Mouse (Mus musculus) midbrain, postnatal 0 days (tissue): ENCODE data around the gene Bach1. TPM values are rescaled to one million over a fixed set of nuclear protein-coding genes. Genes with fewer than 3 reads are reported as not detected.

Source experiments
- ATAC-seq: fragments of 200-750 bp; cut with Nextera tagmentation; 2 replicates; pipeline ENCODE4 v1.8.0; 2017; ENCODE audit warnings: moderate number of reproducible peaks, mild to moderate bottlenecking, moderate TSS enrichment, moderate library complexity; ENCODE audit not compliant: low FRiP score
- DNase-seq: peaks from one replicate; pipeline ENCODE4 v3.0.0-alpha.2; 2015; ENCODE audit warnings: low spot score
- H3K27ac ChIP-seq: fragments of 300-500 bp; sonication (generic); 2 replicates; pipeline ENCODE4 v1.5.1; 2014; ENCODE audit warnings: low read depth, mild to moderate bottlenecking, low read length, mixed read lengths
- H3K27me3 ChIP-seq: fragments of 300-500 bp; sonication (generic); 2 replicates; pipeline ENCODE4 v1.6.1; 2014; ENCODE audit warnings: low read length, control low read depth, mixed read lengths; ENCODE audit not compliant: insufficient read depth
- H3K36me3 ChIP-seq: fragments of 300-500 bp; sonication (generic); 2 replicates; pipeline ENCODE4 v1.6.1; 2014; ENCODE audit warnings: low read length, control low read depth, mixed read lengths; ENCODE audit not compliant: insufficient read depth
- H3K4me1 ChIP-seq: fragments of 300-500 bp; sonication (generic); 2 replicates; pipeline ENCODE4 v1.6.1; 2014; ENCODE audit warnings: mild to moderate bottlenecking, control low read depth, antibody characterized with exemption, low read length, mixed read lengths; ENCODE audit not compliant: insufficient read depth
- H3K4me2 ChIP-seq: fragments of 300-500 bp; sonication (generic); 2 replicates; pipeline ENCODE4 v1.6.1; 2014; ENCODE audit warnings: low read depth, mild to moderate bottlenecking, low read length, mixed read lengths; ENCODE audit not compliant: poor library complexity, severe bottlenecking
- H3K4me3 ChIP-seq: fragments of 300-500 bp; sonication (generic); 2 replicates; pipeline ENCODE4 v1.5.1; 2014; ENCODE audit warnings: low read depth, mild to moderate bottlenecking, low read length, moderate library complexity
- H3K9ac ChIP-seq: fragments of 300-500 bp; sonication (generic); replicated peaks from 2 replicates; pipeline ENCODE4 v1.6.1; 2014; ENCODE audit warnings: mild to moderate bottlenecking, low read length, moderate library complexity, mixed read lengths; ENCODE audit not compliant: poor library complexity, severe bottlenecking
- H3K9me3 ChIP-seq: fragments of 300-500 bp; sonication (generic); 2 replicates; pipeline ENCODE4 v1.6.1; 2016; ENCODE audit warnings: low read length, control low read depth
- CTCF ChIP-seq: IDR thresholded peaks from 2 replicates; pipeline ENCODE4 v1.5.1; 2016; ENCODE audit warnings: antibody characterized with exemption, mild to moderate bottlenecking
- WGBS: fragments of 180-500 bp; shearing (Covaris S2); extraction: QIAGEN DNeasy Blood & Tissue Kit; methylation state at CpG from one replicate; pipeline ENCODE4 v1.1.7; 2014; 5-methylcytosine and 5-hydroxymethylcytosine counted together
- polyA plus RNA-seq: library from polyadenylated mRNA; unstranded; fragments of >200 nt; fragmentation: Nextera tagmentation; extraction: Ambion mirVana; gene quantifications from 2 replicates; pipeline ENCODE4 v1.2.1, GENCODE M21; 2015
- total RNA-seq: library from RNA; depleted of rRNA; stranded (reverse); fragments of >200 nt; gene quantifications from 2 replicates; pipeline ENCODE4 v1.2.3, GENCODE M21; 2014; rRNA removed

The Bach1 gene
- total and polyA plus RNA-seq, 2 experiments from 2014 or later, result 10.3 to 32.9 TPM

DNA sequence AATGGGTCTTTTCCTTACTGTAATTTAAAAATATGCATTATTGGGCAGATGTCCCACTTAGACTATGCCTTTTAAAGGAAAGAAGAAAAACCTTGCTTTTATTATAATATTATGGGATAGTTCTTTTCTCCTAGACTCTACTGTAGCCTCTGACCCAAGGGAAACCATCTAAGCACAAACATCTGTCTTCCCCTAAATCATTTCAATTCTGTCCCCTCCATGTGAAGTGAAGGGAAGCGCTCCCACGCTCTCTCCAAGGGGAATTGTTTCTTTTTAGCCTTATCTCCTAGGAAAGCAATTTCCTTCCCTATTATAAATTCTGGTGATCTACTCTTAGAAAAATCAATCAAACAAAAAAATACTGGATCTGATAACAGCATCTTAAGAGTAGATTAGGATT, 71.8 kb downstream of the Bach1 start:
- H3K27me3 ChIP-seq, result no peaks in the 10 kb centered on the region
- no peak overlapping the region for H3K4me2 ChIP-seq
- H3K4me3 ChIP-seq, result no peak overlapping the region
- no peak overlapping the region for H3K27ac ChIP-seq
- ATAC-seq, result no peak
- no peaks in the 10 kb centered on the region for H3K9me3 ChIP-seq
- WGBS, result 80% methylated on average over 2 of the region's 2 CpGs
- no peak for TF ChIP-seq CTCF
- H3K4me1 ChIP-seq, result no peaks in the 10 kb centered on the region
- no peaks in the 10 kb centered on the region for H3K36me3 ChIP-seq
- no peak for DNase-seq
- no peak overlapping the region for H3K9ac ChIP-seq

DNA sequence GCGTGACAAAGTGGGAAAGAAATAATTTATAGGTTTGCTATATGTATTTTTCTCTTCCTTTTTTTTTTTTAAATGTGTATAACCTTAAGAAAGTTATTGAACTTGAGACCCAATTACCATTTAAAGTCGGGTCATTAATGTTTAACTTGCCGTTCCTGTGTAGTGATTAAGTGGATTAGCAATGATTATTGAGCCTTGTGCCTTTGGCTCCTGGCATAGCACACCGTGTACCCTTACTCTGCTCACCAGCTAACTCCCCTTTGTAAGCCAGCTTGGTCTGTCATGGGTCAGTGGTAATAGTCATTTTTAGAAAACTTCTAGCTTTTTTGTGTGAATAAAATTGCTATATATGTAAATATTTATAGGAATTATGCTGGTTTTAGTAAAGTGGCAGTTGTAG, 73.2 kb downstream of the Bach1 start:
- no peak for ATAC-seq
- Histone ChIP-seq H3K36me3 (no peaks in the 10 kb centered on the region), H3K4me2 (no peak overlapping the region), H3K27ac (no peak overlapping the region), H3K9ac (no peak overlapping the region), H3K4me1 (no peaks in the 10 kb centered on the region), H3K9me3 (no peaks in the 10 kb centered on the region), H3K4me3 (no peak overlapping the region), H3K27me3 (no peaks in the 10 kb centered on the region)
- no peak for DNase-seq
- no peak for TF ChIP-seq CTCF
- 74% methylated on average over 4 of the region's 4 CpGs for WGBS

GRCm38 (mm10) chr16:87774398-87774797, 75.7 kb downstream of the Bach1 start:
- H3K9me3 ChIP-seq, result no peaks in the 10 kb centered on the region
- DNase-seq, result no peak
- no peaks in the 10 kb centered on the region for H3K36me3 ChIP-seq
- no peak overlapping the region for H3K4me2 ChIP-seq
- no peak overlapping the region for H3K27ac ChIP-seq
- no peak for ATAC-seq
- WGBS, result 62% methylated on average over 3 of the region's 3 CpGs
- no peaks in the 10 kb centered on the region for H3K27me3 ChIP-seq
- no peak overlapping the region for H3K9ac ChIP-seq
- H3K4me3 ChIP-seq, result no peak overlapping the region
- peak; percentile 33 for TF ChIP-seq CTCF
- H3K4me1 ChIP-seq, result no peaks in the 10 kb centered on the region

- Histone ChIP-seq H3K9me3 (no peaks in the 10 kb centered on the region), H3K4me2 (no peak overlapping the region), H3K4me3 (no peak overlapping the region), H3K27ac (no peak overlapping the region), H3K9ac (no peak overlapping the region), H3K27me3 (no peaks in the 10 kb centered on the region), H3K36me3 (no peaks in the 10 kb centered on the region), H3K4me1 (no peaks in the 10 kb centered on the region)
- ATAC-seq (no peak), DNase-seq (no peak)
- no peak for TF ChIP-seq CTCF
- WGBS, result 88% methylated on average over 4 of the region's 4 CpGs
Observed at GRCm38 (mm10) chr16:87777373-87777772, 78.6 kb downstream of the Bach1 start.

DNA sequence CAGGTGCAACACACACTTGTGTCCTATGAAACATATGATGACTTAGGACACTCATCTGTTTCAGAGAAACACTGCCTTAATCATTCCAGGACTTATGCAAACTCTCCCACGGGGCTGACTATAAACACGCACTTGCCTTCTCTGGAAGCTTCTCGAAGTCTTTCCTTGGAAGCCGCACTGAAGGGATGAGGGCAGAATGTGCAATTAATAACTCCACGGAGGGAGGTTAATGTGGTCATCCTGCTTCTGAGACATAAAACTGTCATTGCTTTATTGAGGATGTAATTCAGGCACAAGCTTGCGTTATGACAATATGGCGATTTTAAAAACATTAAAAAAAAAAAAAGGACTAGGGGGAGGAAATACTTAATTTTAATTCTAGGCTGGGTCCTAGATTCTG, 82.9 kb downstream of the Bach1 start:
- no peak overlapping the region for H3K4me2 ChIP-seq
- H3K4me3 ChIP-seq, result no peak overlapping the region
- H3K36me3 ChIP-seq, result no peaks in the 10 kb centered on the region
- H3K27me3 ChIP-seq, result no peaks in the 10 kb centered on the region
- no peaks in the 10 kb centered on the region for H3K4me1 ChIP-seq
- no peak for DNase-seq
- ATAC-seq, result no peak
- 56% methylated on average over 7 of the region's 7 CpGs for WGBS
- no peaks in the 10 kb centered on the region for H3K9me3 ChIP-seq
- no peak for TF ChIP-seq CTCF
- H3K27ac ChIP-seq, result no peak overlapping the region
- H3K9ac ChIP-seq, result no peak overlapping the region

Other genes starting within 250 kb of the Bach1 start
- gene Usp16, start 244.2 kb upstream of the Bach1 start, total RNA-seq, result 30.7 and 48.1 TPM in 2 replicates
- 44.1 and 47.4 TPM in 2 replicates for gene Usp16, start 244.2 kb upstream of the Bach1 start, polyA plus RNA-seq
- 142 and 183 TPM in 2 replicates for gene Cct8, start 203.1 kb upstream of the Bach1 start, total RNA-seq
- gene Cct8, start 203.1 kb upstream of the Bach1 start, polyA plus RNA-seq, result 345 TPM in 2 replicates
- 0.38 TPM in 1 of 2 replicates, not detected in the other for gene Map3k7cl, start 145.6 kb upstream of the Bach1 start, total RNA-seq
- not detected in 2 replicates for gene Map3k7cl, start 145.6 kb upstream of the Bach1 start, polyA plus RNA-seq